Mouse (Mus musculus): ENCODE measurements around the gene Zfp346.
"Not testable (repeated sequence)": the region's sequence is repeated elsewhere in the genome, so short reads cannot be mapped to it uniquely, and the experiment has no call there.

Zfp346 gene

DNA sequence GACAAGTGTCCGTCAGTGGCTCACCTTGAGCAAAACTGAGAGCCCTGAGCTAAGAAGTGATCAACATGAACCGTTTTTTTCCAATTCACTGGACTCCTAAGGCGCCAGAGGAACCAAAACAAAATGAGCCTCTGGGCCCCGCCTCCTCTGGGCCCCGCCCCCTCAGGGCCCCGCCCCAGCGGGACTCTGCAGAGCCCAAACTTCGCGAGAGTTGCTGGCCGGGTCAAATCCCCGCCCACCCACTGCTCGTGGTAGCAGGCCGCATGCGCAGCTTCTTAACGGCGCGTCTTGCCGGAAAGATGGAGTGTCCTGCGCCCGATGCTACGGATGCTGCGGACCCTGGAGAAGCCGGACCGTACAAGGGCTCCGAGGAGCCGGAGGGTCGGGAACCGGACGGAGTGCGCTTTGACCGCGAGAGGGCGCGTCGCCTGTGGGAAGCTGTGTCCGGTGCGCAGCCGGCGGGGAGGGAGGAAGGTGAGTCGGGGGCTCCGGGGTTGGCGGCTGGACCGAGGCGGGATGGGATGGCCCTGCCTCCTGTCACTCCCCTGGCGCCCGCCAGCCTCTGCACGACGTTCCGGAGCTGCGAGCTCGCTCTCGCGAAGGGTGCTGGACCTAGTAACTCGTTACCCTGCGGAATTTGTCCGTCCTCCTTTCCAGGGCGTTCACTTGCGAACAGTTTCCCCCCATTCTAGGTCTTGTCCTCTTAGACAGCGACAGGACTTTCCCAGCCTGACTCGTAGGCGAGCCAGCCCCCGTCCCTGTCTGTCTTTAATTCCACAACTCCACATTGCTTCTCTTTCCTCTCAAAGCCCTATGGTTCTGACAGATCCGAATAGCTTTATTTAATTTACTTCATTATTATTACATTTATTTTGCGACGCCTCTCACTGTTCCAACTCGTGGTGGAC, at the start of gene Zfp346:
Gene Zfp346, plus strand, starts transcription at position 267 of the 908 bp plus-strand sequence.
- DNase-seq (ENCODE audit: low spot score in 2 of 2): peak; percentile 95 to 96

- no peak for DNase-seq (ENCODE audit: low spot score in 2 of 2)
Measured at GRCm38 (mm10) chr13:55058042-55058441, 47.1 kb upstream of the Zfp346 start.

- DNase-seq (ENCODE audit: low spot score in 2 of 2): no peak
Measured at GRCm38 (mm10) chr13:55063276-55063675, 41.8 kb upstream of the Zfp346 start.

DNA sequence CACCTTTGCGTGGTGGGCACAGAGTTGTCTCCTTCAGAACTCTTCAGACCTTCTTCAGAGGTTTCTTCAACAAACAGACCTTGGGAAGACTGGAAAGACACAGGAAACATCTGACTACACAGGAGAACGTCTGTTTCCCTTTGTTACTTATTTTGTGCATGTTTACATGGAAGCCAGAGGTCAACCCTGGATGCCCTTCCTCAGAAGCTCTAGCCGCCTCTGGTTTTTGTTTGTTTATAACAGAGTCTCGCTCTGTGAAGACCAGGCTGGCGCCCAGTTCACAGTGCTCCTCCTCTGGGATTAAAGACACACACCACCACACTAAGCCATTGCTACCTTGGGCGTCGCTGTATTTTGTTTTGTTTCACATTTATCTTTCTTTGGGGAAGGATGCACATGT, 35.4 kb upstream of the Zfp346 start:
- DNase-seq (ENCODE audit: low spot score in 2 of 2): no peak

GRCm38 (mm10) chr13:55071322-55071721, 33.8 kb upstream of the Zfp346 start:
- DNase-seq (ENCODE audit: low spot score in 2 of 2): no peak

GRCm38 (mm10) chr13:55075597-55075996, 29.5 kb upstream of the Zfp346 start:
- no peak for DNase-seq (ENCODE audit: low spot score in 2 of 2)

DNA sequence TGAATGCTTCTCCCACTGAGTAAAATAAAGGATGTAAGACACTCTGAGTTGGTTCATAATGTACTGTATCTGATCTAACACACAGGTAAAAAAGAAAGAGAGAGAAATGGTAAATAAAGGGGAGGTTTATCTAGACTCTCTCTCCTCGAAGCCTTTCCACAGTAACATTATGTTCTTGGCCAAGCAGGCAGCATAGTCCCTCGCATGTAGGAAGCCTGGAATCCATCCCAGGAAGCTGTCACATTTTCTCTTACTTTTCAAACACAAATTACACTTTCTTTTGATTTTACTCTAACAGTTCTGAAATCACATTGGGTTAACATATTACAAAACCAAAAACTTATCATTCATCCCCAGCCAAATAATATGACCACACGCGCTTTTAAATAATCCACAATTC, 12.5 kb upstream of the Zfp346 start:
- no peak for DNase-seq (ENCODE audit: low spot score in 2 of 2)

- not testable (repeated sequence) for DNase-seq (ENCODE audit: low spot score in 2 of 2)
Measured at GRCm38 (mm10) chr13:55097841-55098240, 7.3 kb upstream of the Zfp346 start.

- DNase-seq (ENCODE audit: low spot score in 2 of 2): peak in 1 of 2 experiments; percentile 9
Measured at GRCm38 (mm10) chr13:55099066-55099725, 5.9 kb upstream of the Zfp346 start.

GRCm38 (mm10) chr13:55099726-55100478, 5.2 kb upstream of the Zfp346 start, which contains the start of gene Uimc1:
Gene Uimc1 (minus strand): TSS chr13:55100300.
- peak; percentile 71 for DNase-seq (ENCODE audit: low spot score in 2 of 2)

DNA sequence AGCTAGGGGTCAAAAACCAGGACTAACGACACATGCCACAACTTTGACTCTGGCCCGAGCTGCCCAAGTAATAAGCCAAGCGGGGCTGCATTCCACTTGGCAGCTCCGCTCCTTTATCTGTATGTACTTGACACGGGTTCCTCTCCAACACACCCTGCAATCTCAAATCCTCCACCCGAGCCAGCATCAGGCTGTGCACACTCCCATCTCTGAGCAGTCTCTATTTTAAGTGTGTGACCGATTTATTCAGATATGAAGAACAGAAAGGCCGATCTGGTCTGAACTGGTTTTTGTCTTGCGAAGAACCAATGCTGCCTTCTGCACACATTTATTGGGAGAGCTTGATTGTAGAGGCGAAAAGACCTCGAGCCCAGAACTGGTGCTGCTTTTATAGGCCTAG, 3.5 kb upstream of the Zfp346 start:
- no peak for DNase-seq (ENCODE audit: low spot score in 2 of 2)

- no peak for DNase-seq (ENCODE audit: low spot score in 2 of 2)
Measured at GRCm38 (mm10) chr13:55102366-55102765, 2.7 kb upstream of the Zfp346 start.

- no peak for DNase-seq (ENCODE audit: low spot score in 2 of 2)
Measured at GRCm38 (mm10) chr13:55103351-55103750, 1.8 kb upstream of the Zfp346 start.

- DNase-seq (ENCODE audit: low spot score in 2 of 2): no peak
Measured at GRCm38 (mm10) chr13:55105953-55106691, 1.0 kb downstream of the Zfp346 start.

DNA sequence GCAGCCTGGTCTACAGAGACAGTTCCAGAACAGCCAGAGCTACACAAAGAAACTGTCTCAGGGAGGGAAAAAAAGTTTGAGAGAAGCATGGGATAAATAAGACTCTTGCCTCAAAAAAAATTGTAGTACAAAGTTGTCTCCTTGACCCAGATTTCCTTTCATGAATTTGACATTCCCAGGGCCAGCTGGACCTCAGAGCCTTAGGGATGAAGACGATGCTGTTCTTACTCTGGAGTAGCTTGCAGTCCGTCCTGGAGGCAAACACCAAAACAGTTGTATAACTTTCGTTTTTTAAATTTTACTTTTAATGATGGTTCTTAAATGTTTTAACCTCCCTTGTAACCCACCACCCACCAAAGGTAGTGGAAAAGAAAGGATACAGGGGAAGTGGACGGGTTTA, 2.0 kb downstream of the Zfp346 start:
- DNase-seq (ENCODE audit: low spot score in 2 of 2): no peak

DNA sequence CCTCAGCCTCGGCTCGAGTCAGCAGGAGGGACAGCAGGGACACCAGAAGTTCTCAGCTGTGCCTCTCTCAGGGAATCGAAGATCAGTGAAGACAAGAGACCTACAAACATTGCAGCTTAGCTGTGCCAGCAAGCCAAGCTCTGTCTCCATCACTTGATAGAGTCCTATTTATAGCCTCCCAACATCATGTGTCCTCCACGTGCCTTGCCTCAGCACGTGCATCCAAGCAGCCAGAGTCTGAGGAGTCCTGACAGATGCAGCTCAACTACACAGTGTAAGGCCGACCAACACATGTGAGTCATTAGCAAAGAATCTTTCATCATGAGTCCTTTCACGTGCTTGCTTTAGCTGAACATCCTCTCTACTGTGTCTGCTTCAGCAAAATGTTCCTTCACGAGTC, 2.6 kb downstream of the Zfp346 start:
- peak; percentile 35 to 36 for DNase-seq (ENCODE audit: low spot score in 2 of 2)

- DNase-seq (ENCODE audit: low spot score in 2 of 2): no peak
Measured at GRCm38 (mm10) chr13:55114375-55114774, 9.3 kb downstream of the Zfp346 start.

GRCm38 (mm10) chr13:55124903-55125302, 19.8 kb downstream of the Zfp346 start:
- DNase-seq (ENCODE audit: low spot score in 2 of 2): no peak

DNA sequence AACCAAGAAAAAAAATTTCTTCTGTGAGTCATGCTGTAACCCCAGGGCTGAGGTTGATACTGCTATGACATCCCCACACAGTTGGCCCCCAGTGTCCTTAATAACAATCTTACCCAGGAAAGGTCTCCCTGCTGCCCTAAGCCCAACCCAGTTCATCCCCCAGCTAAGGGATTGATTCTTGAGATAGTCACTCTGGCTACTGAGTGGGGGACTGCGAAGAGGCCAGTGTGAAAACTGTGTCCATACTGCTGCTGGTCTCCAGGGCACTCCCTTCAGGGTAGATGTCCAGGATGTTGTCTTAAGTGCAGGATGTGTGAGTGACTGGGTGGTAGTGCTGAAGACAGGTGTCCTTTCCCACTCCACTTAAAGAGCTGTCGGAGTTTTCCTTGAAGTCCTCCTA, 28.3 kb downstream of the Zfp346 start, which contains the start of gene Gm17617:
Gene Gm17617, minus strand, starts transcription at position 101 of the 400 bp plus-strand sequence.
- DNase-seq (ENCODE audit: low spot score in 2 of 2): no peak

DNA sequence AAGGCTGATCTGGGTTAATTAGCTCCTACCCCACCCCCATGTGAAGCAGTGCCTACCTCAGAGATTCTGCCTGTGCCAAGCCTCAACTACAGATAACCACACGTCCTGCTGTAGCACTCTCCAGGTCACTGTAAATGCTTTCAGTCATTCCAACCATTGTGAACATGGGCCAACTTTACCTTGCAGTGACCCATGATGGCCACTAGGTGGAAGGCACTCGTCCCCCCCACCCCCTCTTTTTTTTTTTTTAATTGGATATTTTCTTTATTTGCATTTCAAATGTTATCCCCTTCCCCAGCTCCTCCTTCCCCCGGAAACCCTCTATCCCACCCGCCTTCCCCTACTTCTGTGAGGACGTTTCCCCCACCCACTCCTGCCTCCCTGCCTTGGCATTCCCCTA, 30.3 kb downstream of the Zfp346 start:
- no peak for DNase-seq (ENCODE audit: low spot score in 2 of 2)

GRCm38 (mm10) chr13:55140271-55140670, 35.2 kb downstream of the Zfp346 start:
- no peak for DNase-seq (ENCODE audit: low spot score in 2 of 2)

All from right cerebral cortex, postnatal 36 days (tissue).